Mouse (Mus musculus) urinary bladder, postnatal 10 days (tissue): Measurements from ENCODE around the gene Igsf11.

Experiments used
- DNase-seq: peaks from one replicate; pipeline ENCODE4 v3.0.0; 2022; ENCODE audit warnings: low spot score

Igsf11 gene

DNA sequence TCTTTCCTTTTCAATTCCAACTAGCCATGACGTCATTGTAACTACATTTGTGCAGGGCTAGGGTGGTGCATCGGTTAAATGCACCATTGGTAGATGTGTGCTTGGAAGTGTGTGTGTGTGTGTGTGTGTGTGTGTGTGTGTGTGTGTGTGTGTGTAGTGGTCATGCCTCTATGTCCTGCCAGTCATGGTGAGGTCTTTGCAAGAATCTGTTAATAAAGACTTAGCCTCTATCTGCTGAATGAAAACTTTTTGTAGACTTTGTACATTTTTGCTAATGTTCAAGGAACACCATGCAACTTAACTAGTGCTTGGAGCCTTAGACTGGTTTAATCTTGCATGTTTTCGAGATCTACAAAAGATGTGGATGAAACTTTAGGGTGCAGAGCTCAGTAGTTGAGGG is 48.3 kb downstream of the Igsf11 start:
- DNase-seq = no peak

DNA sequence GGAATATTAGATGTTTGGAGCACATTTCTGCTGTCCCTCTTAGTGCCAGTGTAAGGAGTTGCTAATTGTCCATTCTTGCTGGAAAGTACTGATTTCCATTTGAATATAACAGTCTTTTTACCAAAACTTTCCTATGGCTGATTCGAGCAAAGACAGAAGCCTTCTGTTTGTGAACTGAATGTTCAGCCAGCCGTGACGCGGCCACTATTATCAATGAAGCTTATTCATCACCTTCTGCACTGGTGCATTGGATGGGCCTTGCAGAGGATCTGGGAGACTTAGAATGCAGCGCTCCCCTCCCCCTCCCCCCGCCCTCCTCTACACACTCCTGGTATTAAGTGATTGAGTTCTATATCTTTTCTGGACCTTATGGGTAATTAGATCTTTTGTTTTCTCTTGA is 48.8 kb downstream of the Igsf11 start:
- no peak for DNase-seq

GRCm38 (mm10) chr16:38943706-38944550 is 51.5 kb downstream of the Igsf11 start:
- DNase-seq = no peak

DNA sequence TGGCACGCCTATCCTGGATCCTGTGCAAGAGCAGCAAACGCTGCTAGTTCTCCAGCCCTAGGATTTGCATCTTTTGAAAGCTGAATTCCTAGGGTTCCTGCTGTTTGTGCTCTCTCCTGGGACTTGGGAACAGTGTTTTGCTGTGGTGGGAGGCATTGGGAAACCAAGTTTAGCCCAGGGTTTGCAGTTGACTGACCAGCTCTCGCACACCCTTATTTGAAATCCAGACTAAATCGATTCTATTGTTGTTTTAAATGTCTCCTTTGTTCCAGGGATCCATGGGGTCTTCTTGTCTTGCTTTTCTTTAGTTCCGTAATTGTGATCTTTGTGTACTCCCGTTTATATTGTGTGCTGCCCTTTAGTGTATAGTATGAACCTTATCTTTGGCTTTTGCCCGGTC is 52.6 kb downstream of the Igsf11 start:
- no peak for DNase-seq

- no peak for DNase-seq
These were observed 53.1 kb downstream of the Igsf11 start for GRCm38 (mm10) chr16:38945581-38945981.

- DNase-seq = no peak
These were observed 54.0 kb downstream of the Igsf11 start for GRCm38 (mm10) chr16:38946453-38946852.

- no peak for DNase-seq
These were observed 54.8 kb downstream of the Igsf11 start for GRCm38 (mm10) chr16:38947141-38947879.

GRCm38 (mm10) chr16:38948441-38948840 is 56.0 kb downstream of the Igsf11 start:
- DNase-seq = no peak

DNA sequence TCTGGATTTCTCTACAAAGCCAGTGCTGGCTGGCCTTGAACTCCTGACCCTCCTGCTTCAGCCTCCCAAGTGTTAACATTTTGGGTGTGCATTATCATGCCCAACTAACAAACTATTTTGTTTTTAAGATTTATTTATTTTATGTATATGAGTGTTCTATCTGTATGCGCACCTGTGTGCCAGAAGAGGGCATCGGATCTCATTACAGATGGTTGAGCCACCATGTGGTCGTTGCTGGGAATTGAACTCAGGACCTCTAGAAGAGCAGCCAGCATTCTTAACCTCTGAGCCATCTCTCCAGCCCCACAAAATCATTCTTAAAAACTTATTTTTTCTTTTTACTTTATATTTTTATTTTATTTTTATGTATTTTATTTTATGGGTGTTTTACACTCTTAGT is 60.4 kb downstream of the Igsf11 start:
- no peak for DNase-seq

- DNase-seq = no peak
These were observed 61.4 kb downstream of the Igsf11 start for GRCm38 (mm10) chr16:38953821-38954220.

- DNase-seq = no peak
These were observed 62.2 kb downstream of the Igsf11 start for GRCm38 (mm10) chr16:38954501-38955288.

- no peak for DNase-seq
These were observed 62.8 kb downstream of the Igsf11 start for GRCm38 (mm10) chr16:38955296-38955695.

DNA sequence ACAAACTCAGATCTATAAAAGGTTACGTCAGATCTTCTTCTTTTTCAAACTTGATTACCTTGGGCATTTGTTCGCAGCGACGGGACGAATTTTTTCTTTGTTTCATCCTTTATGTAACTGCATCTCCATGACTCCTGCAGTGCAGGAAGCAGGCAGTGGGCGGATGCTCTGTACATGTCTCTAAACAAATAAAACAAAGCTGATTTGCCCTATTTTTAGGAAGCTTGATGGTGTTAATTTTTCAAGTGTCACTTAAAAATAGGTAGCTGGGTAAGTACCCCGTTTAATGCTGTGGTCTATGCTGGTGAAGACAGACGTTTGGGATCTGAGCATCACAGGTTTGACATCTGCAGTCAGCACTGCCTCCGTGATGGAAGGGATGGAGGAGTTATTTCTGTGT is 66.3 kb downstream of the Igsf11 start:
- no peak for DNase-seq

DNA sequence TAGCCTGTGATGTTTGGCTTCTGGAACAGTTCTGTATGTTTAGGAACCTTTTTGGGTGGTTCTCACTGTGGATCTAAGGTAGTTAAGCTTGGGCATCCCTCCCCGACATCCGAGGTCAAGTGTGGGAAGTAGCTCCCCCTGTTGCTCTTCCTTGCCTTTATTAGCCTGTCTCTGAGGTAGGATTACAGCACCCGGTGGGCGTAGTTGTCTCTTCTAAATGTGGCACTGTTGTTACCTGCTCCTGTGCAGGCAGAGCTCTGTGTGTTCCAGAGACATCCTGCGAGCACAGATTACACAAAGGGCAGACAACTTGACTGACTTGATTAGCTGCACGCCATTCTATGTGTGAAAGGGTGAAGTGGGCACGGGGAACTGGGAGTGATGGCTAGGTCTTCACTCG is 68.1 kb downstream of the Igsf11 start:
- no peak for DNase-seq

DNA sequence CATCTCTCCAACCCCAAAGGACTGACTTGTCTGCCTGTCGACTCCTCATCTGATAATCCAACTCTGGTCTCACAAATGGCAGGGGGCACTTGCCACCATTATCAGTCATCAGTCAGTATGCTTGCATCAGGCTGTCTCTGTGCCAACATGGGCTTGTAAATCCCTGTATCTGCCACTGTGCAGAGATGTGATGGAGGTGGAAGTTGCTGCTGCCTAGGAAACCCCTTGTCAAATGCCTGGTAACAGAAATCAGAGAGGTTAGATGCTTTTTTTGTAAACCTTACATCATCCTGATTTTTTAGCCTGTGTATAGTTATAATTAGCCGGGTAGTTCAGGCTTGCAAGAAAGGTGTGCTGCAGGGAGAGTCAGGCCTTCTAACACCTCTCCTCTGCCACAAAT is 69.4 kb downstream of the Igsf11 start:
- DNase-seq = no peak

DNA sequence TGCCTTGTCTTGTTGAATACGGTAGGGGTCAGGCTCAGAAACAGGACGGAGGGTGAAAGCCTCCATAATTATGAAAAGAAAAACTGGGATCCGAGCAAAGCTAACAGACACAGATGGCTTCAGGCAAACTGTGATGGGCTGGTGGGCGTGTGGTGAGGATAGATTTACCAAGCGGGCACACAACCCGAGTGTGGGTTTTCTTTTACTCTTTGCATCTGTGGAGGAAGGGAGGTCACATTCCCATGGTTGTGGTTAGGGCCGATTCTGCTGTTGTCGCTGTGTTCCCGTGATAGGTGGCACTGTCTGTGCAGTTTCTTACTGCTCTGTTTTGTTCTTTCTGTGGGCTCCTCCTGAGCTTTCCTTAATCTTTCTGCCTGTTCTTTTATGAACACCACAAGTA is 70.2 kb downstream of the Igsf11 start:
- DNase-seq = no peak

DNA sequence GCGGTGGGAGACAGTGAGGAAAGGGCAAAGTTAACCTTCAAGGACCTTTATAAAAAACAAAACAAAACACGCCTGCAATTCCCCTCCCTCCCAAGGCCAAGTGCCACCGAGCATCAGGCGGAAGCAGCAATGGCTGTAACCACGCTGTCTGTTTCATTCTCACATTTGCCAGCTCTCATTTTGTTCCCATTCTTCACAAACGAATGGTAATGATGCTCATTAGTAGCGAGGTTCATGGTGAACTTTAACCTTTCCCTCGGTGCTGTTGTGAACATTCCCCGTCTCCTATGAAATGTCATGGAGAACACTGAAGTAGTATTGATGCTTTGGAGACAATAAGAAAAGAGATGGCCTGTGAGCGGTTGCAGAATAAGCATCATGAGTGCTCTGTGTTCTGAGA is 74.6 kb downstream of the Igsf11 start:
- no peak for DNase-seq

DNA sequence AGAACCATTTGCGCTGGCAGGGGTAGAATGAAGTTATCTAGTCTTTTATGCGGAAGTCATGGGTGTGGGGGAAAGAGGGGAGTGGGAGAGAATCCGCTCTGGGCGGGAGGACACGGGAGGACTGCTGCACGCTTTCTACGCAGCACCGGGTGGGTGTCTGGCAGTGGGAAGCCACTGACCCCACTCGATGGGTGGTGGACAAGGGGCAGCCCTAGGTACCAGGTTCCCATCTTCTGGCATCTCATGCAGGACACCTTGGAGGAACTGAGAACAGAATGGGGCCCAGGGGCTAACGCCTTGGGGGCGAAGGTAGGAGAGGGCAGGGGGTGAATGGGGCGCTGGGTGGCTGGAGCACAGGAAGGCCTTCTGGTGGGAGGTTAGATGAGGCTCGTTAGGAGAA is 83.7 kb downstream of the Igsf11 start:
- DNase-seq = no peak

- no peak for DNase-seq
These were observed 86.1 kb downstream of the Igsf11 start for GRCm38 (mm10) chr16:38978546-38978945.

DNA sequence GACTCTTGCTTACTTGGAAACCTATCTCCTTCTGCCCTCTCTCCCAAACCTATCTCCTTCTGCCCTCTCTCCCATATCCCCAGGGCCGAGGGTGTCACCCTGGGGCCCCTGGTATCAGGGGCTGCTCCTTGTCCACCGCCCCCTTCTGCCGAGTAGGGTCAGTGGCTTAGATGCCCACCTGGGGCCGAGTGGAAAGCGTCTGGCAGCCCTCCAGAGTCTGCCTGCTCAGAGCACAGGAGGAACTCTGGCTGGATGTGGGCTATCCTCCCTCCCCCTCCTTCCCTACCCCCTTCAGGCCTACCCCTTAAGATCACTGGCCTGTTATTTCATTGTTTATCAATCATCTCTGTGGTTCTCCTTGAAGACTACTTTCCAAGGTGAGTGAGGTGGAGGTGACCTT is 88.1 kb downstream of the Igsf11 start:
- no peak for DNase-seq

- no peak for DNase-seq
These were observed 89.6 kb downstream of the Igsf11 start for GRCm38 (mm10) chr16:38982051-38982450.

GRCm38 (mm10) chr16:38982508-38983236 is 90.2 kb downstream of the Igsf11 start:
- no peak for DNase-seq
